Mouse (Mus musculus) small intestine, adult 2 months (tissue): ENCODE results near the gene Mast4.

ENCODE experiments used
- CTCF ChIP-seq: fragments of 200-500 bp; IDR thresholded peaks from 2 replicates; pipeline ENCODE4 v1.5.1; 2012; ENCODE audit warnings: low read depth, mild to moderate bottlenecking, control low read depth, inconsistent platforms, low read length, moderate library complexity, mixed read lengths; ENCODE audit not compliant: insufficient replicate concordance, insufficient read length; ENCODE audit errors: extremely low read depth
- POLR2A ChIP-seq: fragments of 200-500 bp; IDR thresholded peaks from 2 replicates; pipeline ENCODE4 v1.6.1; 2012; ENCODE audit warnings: low read depth, mild to moderate bottlenecking, control low read depth, inconsistent platforms, low read length, moderate library complexity

GRCm38 (mm10) chr13:103220479-103221064 lies 113.7 kb downstream of the Mast4 start:
- TF ChIP-seq POLR2A (no peak), CTCF (no peak)
